Mouse (Mus musculus) ES-Bruce4 (cell line): ENCODE data around the gene Fthl17e.
"Not testable (repeated sequence)": the region's sequence is repeated elsewhere in the genome, so short reads cannot be mapped to it uniquely, and the experiment has no call there.

ENCODE experiments used
- EP300 ChIP-seq: IDR thresholded peaks from 2 replicates; pipeline ENCODE4 v1.6.1; 2011; ENCODE audit warnings: low read depth, low read length; ENCODE audit not compliant: insufficient read depth
- POLR2A ChIP-seq: IDR thresholded peaks from one replicate; pipeline ENCODE4 v1.8.1; 2011; ENCODE audit warnings: low read length; ENCODE audit not compliant: insufficient read depth

DNA sequence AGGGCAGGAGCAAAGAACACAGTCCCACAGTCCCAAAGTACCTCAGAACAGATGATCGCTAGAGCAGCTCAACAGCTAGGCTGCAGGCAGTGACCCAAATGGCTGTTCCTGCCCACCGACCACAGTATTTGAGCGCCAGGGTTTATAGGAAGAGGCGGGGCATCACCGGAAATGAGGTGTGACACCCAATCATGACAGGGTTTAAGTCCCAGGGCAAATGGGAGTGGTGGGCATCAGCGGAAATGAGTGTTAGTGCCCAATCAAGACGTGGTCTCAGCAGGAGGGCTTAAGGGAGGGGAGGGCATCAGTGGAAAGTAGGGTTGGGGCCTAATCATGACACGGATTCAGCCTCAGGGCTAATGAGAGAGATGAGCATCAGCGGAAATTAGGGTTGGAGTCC is 46.6 kb upstream of the Fthl17e start, which contains the start of gene Fthl17d:
- not testable (repeated sequence) for TF ChIP-seq EP300, POLR2A
